ENCODE assay signal across 11 mouse cellular contexts in genomic region chr12:117789017-117789416, GRCm38 (mm10). TPM values are rescaled to one million over a fixed set of nuclear protein-coding genes. Genes with fewer than 3 reads are reported as not detected.
DNase-seq lines count a peak whose midpoint lies in the region; ATAC-seq and TF ChIP-seq lines count a peak whose summit lies in the region.
"Had no signal": no experiment of that assay in that cellular context is flagged by ENCODE, and none has a peak within 500 bp of the region (broad histone marks: within the 10 kb centered on the region; RNA-seq: fewer than 3 reads in every experiment).

No protein-coding gene starts in this region.

- H3K36me3 ChIP-seq in hindbrain, embryonic 10.5 days: no peaks in the 10 kb centered on the region
- H3K36me3 ChIP-seq in hindbrain, postnatal 0 days (ENCODE audit: insufficient read depth, low read length): no peaks in the 10 kb centered on the region
- H3K36me3 ChIP-seq in embryonic facial prominence, embryonic 10.5 days (replicated peaks): no peaks in the 10 kb centered on the region
- H3K36me3 ChIP-seq in hindbrain, embryonic 11.5 days (ENCODE audit: control insufficient read depth, insufficient read depth, low read length): no peaks in the 10 kb centered on the region
- no peaks in the 10 kb centered on the region for H3K36me3 ChIP-seq in midbrain, embryonic 14.5 days (ENCODE audit: control insufficient read depth, insufficient read depth, low read length)

- H3K4me3 ChIP-seq in hindbrain, embryonic 10.5 days: peak overlapping the region; percentile 51
- no peak overlapping the region for H3K4me3 ChIP-seq in hindbrain, postnatal 0 days (ENCODE audit: low read length)
- peak overlapping the region; percentile 57 for H3K4me3 ChIP-seq in embryonic facial prominence, embryonic 10.5 days
- peak overlapping the region; percentile 25; the same call in 1 of the 2 replicates for H3K4me3 ChIP-seq in hindbrain, embryonic 11.5 days (ENCODE audit: low read depth, low read length)
- H3K4me3 ChIP-seq in midbrain, embryonic 14.5 days (replicated peaks; ENCODE audit: low read depth, low read length): 0 out of 2 replicates have a peak overlapping the region, but pooled peaks have one; percentile 22

- peaks cover 22% of the 10 kb centered on the region for H3K4me1 ChIP-seq in hindbrain, embryonic 10.5 days (replicated peaks)
- H3K4me1 ChIP-seq in hindbrain, postnatal 0 days (ENCODE audit: insufficient read depth, low read length): no peaks in the 10 kb centered on the region
- H3K4me1 ChIP-seq in embryonic facial prominence, embryonic 10.5 days: peaks cover 12% of the 10 kb centered on the region
- 0 out of 2 replicates have a peak, but pooled peaks cover 2% of the 10 kb centered on the region for H3K4me1 ChIP-seq in hindbrain, embryonic 11.5 days (replicated peaks; ENCODE audit: control insufficient read depth, insufficient read depth, low read length)
- H3K4me1 ChIP-seq in midbrain, embryonic 14.5 days (ENCODE audit: control insufficient read depth, insufficient read depth, low read length): peaks cover 5% of the 10 kb centered on the region; the same call in 1 of the 2 replicates

- TF ChIP-seq CTCF in hindbrain, postnatal 0 days (IDR thresholded peaks at IDR 0.05; ENCODE audit: low read depth): no peak

- DNase-seq in hindbrain, embryonic 10.5 days (ENCODE audit: low spot score): peak; percentile 42
- DNase-seq in hindbrain, postnatal 0 days (ENCODE audit: low spot score): no peak
- peak; percentile 16 for DNase-seq in embryonic facial prominence, embryonic 10.5 days (ENCODE audit: low spot score)
- peak; percentile 43 for DNase-seq in hindbrain, embryonic 11.5 days (ENCODE audit: low spot score)
- DNase-seq in midbrain, embryonic 14.5 days: no peak
- no peak for DNase-seq in testis, postnatal 14 days (ENCODE audit: low spot score)
- no peak for DNase-seq in layer of hippocampus, adult 9-11 months
- DNase-seq: adrenal gland, adult 8-10 months; gastrocnemius, postnatal 25 days; kidney, postnatal 36 days; lung, postnatal 4 days had no signal

- H3K27ac ChIP-seq in hindbrain, embryonic 10.5 days: peak overlapping the region; percentile 84
- no peak overlapping the region for H3K27ac ChIP-seq in hindbrain, postnatal 0 days
- H3K27ac ChIP-seq in embryonic facial prominence, embryonic 10.5 days (replicated peaks): peak overlapping the region; percentile 77
- no peak overlapping the region for H3K27ac ChIP-seq in hindbrain, embryonic 11.5 days (ENCODE audit: low read depth, low read length)
- H3K27ac ChIP-seq in midbrain, embryonic 14.5 days (replicated peaks; ENCODE audit: low read depth, low read length): no peak overlapping the region

- WGBS in hindbrain, embryonic 10.5 days: 16% methylated on average over 7 of the region's 7 CpGs
- WGBS in hindbrain, postnatal 0 days: 28% methylated on average over 7 of the region's 7 CpGs
- WGBS in embryonic facial prominence, embryonic 10.5 days: 23% methylated on average over 7 of the region's 7 CpGs
- WGBS in hindbrain, embryonic 11.5 days: 20% methylated on average over 7 of the region's 7 CpGs
- WGBS in midbrain, embryonic 14.5 days: 9% methylated on average over 7 of the region's 7 CpGs

- ATAC-seq in hindbrain, postnatal 0 days: no peak
- ATAC-seq in hindbrain, embryonic 11.5 days (ENCODE audit: low FRiP score): peak; percentile 37; the same call in 1 of the 2 replicates
- no peak for ATAC-seq in midbrain, embryonic 14.5 days (ENCODE audit: low FRiP score, low TSS enrichment)

- H3K9me3 ChIP-seq in hindbrain, embryonic 10.5 days: no peaks in the 10 kb centered on the region
- H3K9me3 ChIP-seq in hindbrain, postnatal 0 days (ENCODE audit: low read length): no peaks in the 10 kb centered on the region
- H3K9me3 ChIP-seq in embryonic facial prominence, embryonic 10.5 days: no peaks in the 10 kb centered on the region
- no peaks in the 10 kb centered on the region for H3K9me3 ChIP-seq in hindbrain, embryonic 11.5 days (ENCODE audit: control insufficient read depth, low read length)
- no peaks in the 10 kb centered on the region for H3K9me3 ChIP-seq in midbrain, embryonic 14.5 days (ENCODE audit: control insufficient read depth, low read length)

- H3K9ac ChIP-seq in hindbrain, postnatal 0 days (replicated peaks; ENCODE audit: low read length): no peak overlapping the region
- no peak overlapping the region for H3K9ac ChIP-seq in hindbrain, embryonic 11.5 days (ENCODE audit: low read depth, low read length)
- no peak overlapping the region for H3K9ac ChIP-seq in midbrain, embryonic 14.5 days (replicated peaks; ENCODE audit: low read length)

- H3K27me3 ChIP-seq in hindbrain, embryonic 10.5 days (ENCODE audit: insufficient read depth, poor library complexity, severe bottlenecking): peaks cover 4% of the 10 kb centered on the region
- no peaks in the 10 kb centered on the region for H3K27me3 ChIP-seq in hindbrain, postnatal 0 days (ENCODE audit: insufficient read depth, low read length)
- H3K27me3 ChIP-seq in embryonic facial prominence, embryonic 10.5 days (replicated peaks; ENCODE audit: low read depth, poor library complexity, severe bottlenecking): peaks cover 19% of the 10 kb centered on the region
- H3K27me3 ChIP-seq in hindbrain, embryonic 11.5 days (ENCODE audit: control insufficient read depth, insufficient read depth, low read length): no peaks in the 10 kb centered on the region; the same call in 1 of the 2 replicates
- peaks cover 5% of the 10 kb centered on the region; the same call in 1 of the 2 replicates for H3K27me3 ChIP-seq in midbrain, embryonic 14.5 days (ENCODE audit: control insufficient read depth, insufficient read depth, low read length)

- H3K4me2 ChIP-seq in hindbrain, postnatal 0 days (ENCODE audit: low read depth, low read length): no peak overlapping the region
- H3K4me2 ChIP-seq in hindbrain, embryonic 11.5 days (replicated peaks; ENCODE audit: low read depth, low read length): peak overlapping the region; percentile 54; the same call in 1 of the 2 replicates
- H3K4me2 ChIP-seq in midbrain, embryonic 14.5 days (ENCODE audit: low read length): peak overlapping the region; percentile 54

RNA-seq across cellular contexts. Expression of gene Cdca7l, which starts 15.1 kb away (rescaled TPM):
- polyA plus RNA-seq in hindbrain, embryonic 10.5 days (2016; fragmentation: Nextera tagmentation; extraction: Ambion mirVana): 32.3 and 48.3 TPM in 2 replicates
- total RNA-seq in hindbrain, postnatal 0 days (2014; rRNA removed): 4.4 and 4.6 TPM in 2 replicates
- 5.5 and 5.9 TPM in 2 replicates for polyA plus RNA-seq in hindbrain, postnatal 0 days (2015; fragmentation: Nextera tagmentation; extraction: Ambion mirVana)
- 52.1 and 55.4 TPM in 2 replicates for polyA plus RNA-seq in embryonic facial prominence, embryonic 10.5 days (2016; fragmentation: Nextera tagmentation; extraction: Ambion mirVana)
- 24.6 and 25.8 TPM in 2 replicates for polyA plus RNA-seq in hindbrain, embryonic 11.5 days (2014; fragmentation: Nextera tagmentation; extraction: Ambion mirVana)
- polyA plus RNA-seq in midbrain, embryonic 14.5 days (2014; fragmentation: Nextera tagmentation; extraction: Ambion mirVana): 3.3 and 7.9 TPM in 2 replicates

Comparison
In these comparisons a context has a peak if more than half of its experiments do, and no peak if none do; other contexts are left out.
1. DNase-seq: peak in hindbrain, embryonic 10.5 days (single experiment), embryonic facial prominence, embryonic 10.5 days (single experiment) and hindbrain, embryonic 11.5 days (single experiment); none in hindbrain, postnatal 0 days (single experiment), midbrain, embryonic 14.5 days (single experiment), testis, postnatal 14 days (single experiment) and layer of hippocampus, adult 9-11 months (single experiment).
2. H3K27ac ChIP-seq: peak in hindbrain, embryonic 10.5 days (single experiment) and embryonic facial prominence, embryonic 10.5 days (single experiment); none in hindbrain, postnatal 0 days (single experiment), hindbrain, embryonic 11.5 days (single experiment) and midbrain, embryonic 14.5 days (single experiment).